Mouse (Mus musculus) right cerebral cortex, adult 18-20 months (tissue): ENCODE measurements around the gene Inava.
A peak's percentile ranks its signal among the peaks of the same experiment; 100 is the strongest.

Source experiments
- DNase-seq: peaks from one replicate; pipeline ENCODE4 v3.0.0; 2022; ENCODE audit warnings: mixed read lengths

Gene Inava

GRCm38 (mm10) chr1:136233892-136234594 lies at the start of gene Inava:
Gene Inava (minus strand): TSS chr1:136234264.
- peak; percentile 23 for DNase-seq

- DNase-seq = no peak
These were observed 43.3 kb upstream of the Inava start for GRCm38 (mm10) chr1:136277366-136277765.

- DNase-seq = no peak
These were observed 34.2 kb upstream of the Inava start for GRCm38 (mm10) chr1:136268224-136268623.

GRCm38 (mm10) chr1:136266127-136266526 lies 32.1 kb upstream of the Inava start:
- no peak for DNase-seq

GRCm38 (mm10) chr1:136263355-136263754 lies 29.3 kb upstream of the Inava start:
- DNase-seq = no peak

GRCm38 (mm10) chr1:136260635-136261238 lies 26.7 kb upstream of the Inava start, which contains the start of gene Gpr25:
Gene Gpr25 (minus strand): TSS chr1:136260873.
- no peak for DNase-seq

GRCm38 (mm10) chr1:136259893-136260634 lies 26.0 kb upstream of the Inava start:
- DNase-seq = peak; percentile 77

GRCm38 (mm10) chr1:136259543-136259892 lies 25.5 kb upstream of the Inava start:
- no peak for DNase-seq

GRCm38 (mm10) chr1:136258495-136258894 lies 24.4 kb upstream of the Inava start:
- DNase-seq = no peak

GRCm38 (mm10) chr1:136255657-136256056 lies 21.6 kb upstream of the Inava start:
- DNase-seq = no peak

- no peak for DNase-seq
These were observed 21.1 kb upstream of the Inava start for GRCm38 (mm10) chr1:136255174-136255573.

- no peak for DNase-seq
These were observed 20.5 kb upstream of the Inava start for GRCm38 (mm10) chr1:136254503-136255065.

GRCm38 (mm10) chr1:136253472-136253871 lies 19.4 kb upstream of the Inava start:
- DNase-seq = no peak

GRCm38 (mm10) chr1:136249662-136250061 lies 15.6 kb upstream of the Inava start:
- no peak for DNase-seq

- no peak for DNase-seq
These were observed 13.3 kb upstream of the Inava start for GRCm38 (mm10) chr1:136247393-136247792.

GRCm38 (mm10) chr1:136244469-136244868 lies 10.4 kb upstream of the Inava start:
- no peak for DNase-seq

- DNase-seq = no peak
These were observed 7.7 kb upstream of the Inava start for GRCm38 (mm10) chr1:136241801-136242200.

GRCm38 (mm10) chr1:136238495-136238894 lies 4.4 kb upstream of the Inava start:
- no peak for DNase-seq

GRCm38 (mm10) chr1:136234595-136235092 lies 580 bp upstream of the Inava start:
- DNase-seq = no peak

- DNase-seq = no peak
These were observed 876 bp downstream of the Inava start for GRCm38 (mm10) chr1:136232986-136233790.

GRCm38 (mm10) chr1:136232285-136232926 lies 1.7 kb downstream of the Inava start:
- DNase-seq = no peak

GRCm38 (mm10) chr1:136231596-136231995 lies 2.5 kb downstream of the Inava start:
- no peak for DNase-seq
